ENCODE assay signal across 13 mouse cellular contexts in genomic region chr17:66401596-66402265, GRCm38 (mm10). TPM values are rescaled to one million over a fixed set of nuclear protein-coding genes. Genes with fewer than 3 reads are reported as not detected.
DNase-seq lines count a peak whose midpoint lies in the region; ATAC-seq lines count a peak whose summit lies in the region.
"Had no signal": no experiment of that assay in that cellular context is flagged by ENCODE, and none has a peak within 500 bp of the region (broad histone marks: within the 10 kb centered on the region; RNA-seq: fewer than 3 reads in every experiment).

No protein-coding gene starts in this region.

- H3K4me1 ChIP-seq in forebrain, embryonic 14.5 days (ENCODE audit: control insufficient read depth, insufficient read depth, low read length) = peaks cover 29% of the 10 kb centered on the region
- peaks cover 37% of the 10 kb centered on the region for H3K4me1 ChIP-seq in midbrain, embryonic 15.5 days

- intact Hi-C loops in heart, postnatal 10 days (cut with DNase I) = no loop called here

- H3K4me3 ChIP-seq in forebrain, embryonic 14.5 days (ENCODE audit: low read depth, low read length) = no peak overlapping the region
- no peak overlapping the region for H3K4me3 ChIP-seq in midbrain, embryonic 15.5 days
- H3K4me3 ChIP-seq: erythroblast, embryonic 14.5 days had no signal

- H3K36me3 ChIP-seq in forebrain, embryonic 14.5 days (ENCODE audit: control insufficient read depth, insufficient read depth, low read length) = no peaks in the 10 kb centered on the region
- no peaks in the 10 kb centered on the region for H3K36me3 ChIP-seq in midbrain, embryonic 15.5 days (replicated peaks)

- 0 out of 2 replicates have a peak overlapping the region, but pooled peaks have one; percentile 7 for H3K4me2 ChIP-seq in forebrain, embryonic 14.5 days (ENCODE audit: low read length)
- H3K4me2 ChIP-seq in midbrain, embryonic 15.5 days = no peak overlapping the region
- H3K4me2 ChIP-seq: heart, embryonic 11.5 days had no signal

- H3K9me3 ChIP-seq in forebrain, embryonic 14.5 days (replicated peaks; ENCODE audit: control insufficient read depth, low read length) = no peaks in the 10 kb centered on the region
- no peaks in the 10 kb centered on the region for H3K9me3 ChIP-seq in midbrain, embryonic 15.5 days

- 0 out of 2 replicates have a peak, but pooled peaks have one; percentile 8 for ATAC-seq in frontal cortex, adult (ENCODE audit: low TSS enrichment)
- ATAC-seq in forebrain, embryonic 14.5 days = peak; percentile 66
- ATAC-seq in midbrain, embryonic 15.5 days (replicated peaks) = 0 out of 2 replicates have a peak, but pooled peaks have one; percentile 46
- ATAC-seq: Patski had no signal

- WGBS in forebrain, embryonic 14.5 days = 6% methylated on average over 9 of the region's 9 CpGs
- WGBS in midbrain, embryonic 15.5 days = 41% methylated on average over 9 of the region's 9 CpGs

- H3K27me3 ChIP-seq in forebrain, embryonic 14.5 days (replicated peaks; ENCODE audit: control insufficient read depth, insufficient read depth, low read length) = no peaks in the 10 kb centered on the region
- no peaks in the 10 kb centered on the region for H3K27me3 ChIP-seq in midbrain, embryonic 15.5 days (replicated peaks)
- H3K27me3 ChIP-seq: Patski had no signal

- no peak for DNase-seq in frontal cortex, adult 2 months (ENCODE audit: extremely low spot score in 1 of 2, low spot score in 1 of 2)
- peak; percentile 90 for DNase-seq in cerebellum, adult 11-12 months
- peak; percentile 85 for DNase-seq in forebrain, embryonic 14.5 days (ENCODE audit: low spot score)
- no peak for DNase-seq in heart, postnatal 10 days
- DNase-seq in kidney, postnatal 4 days = no peak
- DNase-seq in urinary bladder, postnatal 36 days (ENCODE audit: low spot score in 2 of 2) = no peak
- DNase-seq: kidney, adult 18-20 months; lung, postnatal 36 days had no signal

- H3K27ac ChIP-seq in forebrain, embryonic 14.5 days (ENCODE audit: low read depth, low read length) = peak overlapping the region; percentile 6; the same call in 1 of the 2 replicates
- peak overlapping the region; percentile 32; the same call in 1 of the 2 replicates for H3K27ac ChIP-seq in midbrain, embryonic 15.5 days

- H3K9ac ChIP-seq in forebrain, embryonic 14.5 days (ENCODE audit: low read length) = no peak overlapping the region
- no peak overlapping the region for H3K9ac ChIP-seq in midbrain, embryonic 15.5 days

RNA-seq across cellular contexts. Expression of gene Mtcl1, which starts 47.8 kb away (rescaled TPM):
- 35.6 and 38.5 TPM in 2 replicates for polyA plus RNA-seq in frontal cortex, adult 2 months (2012; rRNA removed)
- 17.5 and 24.5 TPM in 2 replicates for polyA plus RNA-seq in forebrain, embryonic 14.5 days (2014; fragmentation: Nextera tagmentation; extraction: Ambion mirVana)
- 35.5 and 39.0 TPM in 2 replicates for polyA plus RNA-seq in midbrain, embryonic 15.5 days (2015; fragmentation: Nextera tagmentation; extraction: Ambion mirVana)
- total RNA-seq in heart, postnatal 10 days (2021) = 1 to 10 TPM; 4.1 to 4.7 TPM
- polyA plus RNA-seq: erythroblast, embryonic 14.5 days had no signal

Comparison
In these comparisons a context has a peak if more than half of its experiments do, and no peak if none do; other contexts are left out.
1. ATAC-seq: peak in every context shown above with its lines; median percentile 66 in forebrain, embryonic 14.5 days; 46 in midbrain, embryonic 15.5 days; 8 in frontal cortex, adult.
2. DNase-seq: peak in cerebellum, adult 11-12 months (single experiment) and forebrain, embryonic 14.5 days (single experiment); none in frontal cortex, adult 2 months (0 of 2), heart, postnatal 10 days (0 of 2), kidney, postnatal 4 days (0 of 2) and urinary bladder, postnatal 36 days (0 of 2).